Mouse (Mus musculus) heart, postnatal 0 days (tissue): ENCODE data around the gene Eif2d. TPM values are rescaled to one million over a fixed set of nuclear protein-coding genes. Genes with fewer than 3 reads are reported as not detected.
A peak's percentile ranks its signal among the peaks of the same experiment; 100 is the strongest.

Source experiments
- ATAC-seq: fragments of 200-750 bp; cut with Nextera tagmentation; 2 replicates; pipeline ENCODE4 v1.8.0; 2017; ENCODE audit warnings: low read depth, moderate number of reproducible peaks, moderate library complexity; ENCODE audit not compliant: insufficient read depth
- DNase-seq: peaks from one replicate; pipeline ENCODE4 v3.0.0-alpha.2; 2016; ENCODE audit warnings: low spot score
- H3K27ac ChIP-seq: fragments of 300-500 bp; sonication (generic); 2 replicates; pipeline ENCODE4 v1.5.1; 2014; ENCODE audit warnings: low read depth, mild to moderate bottlenecking
- H3K27me3 ChIP-seq: fragments of 300-500 bp; sonication (generic); 2 replicates; pipeline ENCODE4 v1.6.1; 2014; ENCODE audit warnings: low read length, mixed read lengths; ENCODE audit not compliant: control insufficient read depth, insufficient read depth
- H3K36me3 ChIP-seq: fragments of 300-500 bp; sonication (generic); replicated peaks from 2 replicates; pipeline ENCODE4 v1.6.1; 2014; ENCODE audit warnings: low read length, mixed read lengths; ENCODE audit not compliant: control insufficient read depth, insufficient read depth
- H3K4me1 ChIP-seq: fragments of 300-500 bp; sonication (generic); 2 replicates; pipeline ENCODE4 v1.6.1; 2014; ENCODE audit warnings: antibody characterized with exemption; ENCODE audit not compliant: control insufficient read depth, insufficient read depth
- H3K4me2 ChIP-seq: fragments of 300-500 bp; sonication (generic); 2 replicates; pipeline ENCODE4 v1.6.1; 2014; ENCODE audit warnings: low read depth, mild to moderate bottlenecking, low read length, moderate library complexity
- H3K4me3 ChIP-seq: fragments of 300-500 bp; sonication (generic); 2 replicates; pipeline ENCODE4 v1.5.1; 2014; ENCODE audit warnings: low read depth, low read length
- H3K9ac ChIP-seq: fragments of 300-500 bp; sonication (generic); replicated peaks from 2 replicates; pipeline ENCODE4 v1.6.1; 2014; ENCODE audit warnings: low read depth, low read length, mixed read lengths
- H3K9me3 ChIP-seq: fragments of 300-500 bp; sonication (generic); replicated peaks from 2 replicates; pipeline ENCODE4 v1.6.1; 2016; ENCODE audit warnings: low read length; ENCODE audit not compliant: control insufficient read depth
- CTCF ChIP-seq: IDR thresholded peaks from 2 replicates; pipeline ENCODE4 v1.5.1; 2016; ENCODE audit warnings: antibody characterized with exemption, control low read depth, low read depth
- EP300 ChIP-seq: IDR thresholded peaks from 2 replicates; pipeline ENCODE4 v1.6.1; 2016; ENCODE audit warnings: antibody characterized with exemption, low read depth
- WGBS: fragments of 180-500 bp; shearing (Covaris S2); extraction: QIAGEN DNeasy Blood & Tissue Kit; methylation state at CpG from one replicate; pipeline ENCODE4 v1.1.7; 2014; 5-methylcytosine and 5-hydroxymethylcytosine counted together
- polyA plus RNA-seq: library from polyadenylated mRNA; unstranded; fragments of >200 nt; fragmentation: Nextera tagmentation; extraction: Ambion mirVana; gene quantifications from 2 replicates; pipeline ENCODE4 v1.2.1, GENCODE M21; 2015
- total RNA-seq: library from RNA; depleted of rRNA; stranded (reverse); fragments of >200 nt; gene quantifications from 2 replicates; pipeline ENCODE4 v1.2.3, GENCODE M21; 2014; ENCODE audit warnings: low replicate concordance; rRNA removed

Eif2d gene
- total and polyA plus RNA-seq, 2 experiments from 2014 or later: 16.6 to 39.6 TPM

DNA sequence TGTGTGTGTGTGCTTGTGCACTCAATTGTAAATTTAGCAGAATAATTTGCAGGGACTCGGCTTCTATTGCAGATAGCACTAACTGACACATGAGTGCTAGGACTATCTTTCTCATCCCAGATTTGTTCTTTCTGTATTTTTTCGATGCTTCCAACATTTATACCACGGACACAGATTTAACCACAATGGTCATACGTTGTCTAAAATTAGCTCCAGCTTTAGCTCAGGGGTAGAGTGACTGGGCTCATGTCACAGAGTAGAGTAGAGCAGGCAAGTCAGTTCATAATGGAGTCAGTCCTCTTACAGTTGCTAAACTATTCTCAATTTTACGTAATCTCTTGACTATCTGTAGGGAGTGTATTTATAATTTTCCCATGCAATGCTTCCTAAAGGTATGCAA lies 75.7 kb downstream of the Eif2d start:
- Histone ChIP-seq H3K4me3 (no peak overlapping the region), H3K27ac (no peak overlapping the region), H3K9me3 (no peaks in the 10 kb centered on the region), H3K27me3 (no peaks in the 10 kb centered on the region), H3K4me1 (peaks cover 19% of the 10 kb centered on the region), H3K36me3 (no peaks in the 10 kb centered on the region), H3K4me2 (peak overlapping the region; percentile 24; the same call in 1 of the 2 replicates), H3K9ac (no peak overlapping the region)
- TF ChIP-seq CTCF (no peak), EP300 (no peak)
- ATAC-seq (peak; percentile 53; the same call in 1 of the 2 replicates), DNase-seq (no peak)
- WGBS: 36% methylated on average over 5 of the region's 5 CpGs

DNA sequence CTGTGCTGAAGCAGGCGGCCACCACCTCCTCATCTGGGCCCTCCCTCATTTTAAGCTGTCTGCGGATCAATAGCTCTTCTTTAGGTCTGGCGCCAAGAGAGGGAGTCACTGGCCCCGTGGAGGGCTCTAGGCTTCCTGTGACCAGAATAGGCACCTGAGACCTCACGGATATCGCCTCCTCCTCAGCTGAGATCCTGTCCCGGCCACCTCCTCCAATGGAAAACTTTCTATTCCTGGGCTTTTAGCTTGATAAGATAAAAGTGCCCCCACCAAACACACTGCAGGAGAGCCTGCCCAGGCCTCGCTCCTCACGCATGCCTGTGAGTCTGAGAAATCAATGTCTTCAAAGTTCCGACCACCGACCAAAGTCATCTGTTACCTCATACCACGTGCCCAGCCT lies 80.5 kb downstream of the Eif2d start:
- Histone ChIP-seq H3K36me3 (no peaks in the 10 kb centered on the region), H3K9ac (no peak overlapping the region), H3K4me1 (peaks cover 21% of the 10 kb centered on the region), H3K27me3 (no peaks in the 10 kb centered on the region), H3K27ac (no peak overlapping the region), H3K4me3 (no peak overlapping the region), H3K4me2 (peak overlapping the region; percentile 23; the same call in 1 of the 2 replicates), H3K9me3 (no peaks in the 10 kb centered on the region)
- DNase-seq: no peak
- no peak for ATAC-seq
- 14% methylated on average over 12 of the region's 12 CpGs for WGBS
- TF ChIP-seq EP300: no peak
- TF ChIP-seq CTCF: no peak

DNA sequence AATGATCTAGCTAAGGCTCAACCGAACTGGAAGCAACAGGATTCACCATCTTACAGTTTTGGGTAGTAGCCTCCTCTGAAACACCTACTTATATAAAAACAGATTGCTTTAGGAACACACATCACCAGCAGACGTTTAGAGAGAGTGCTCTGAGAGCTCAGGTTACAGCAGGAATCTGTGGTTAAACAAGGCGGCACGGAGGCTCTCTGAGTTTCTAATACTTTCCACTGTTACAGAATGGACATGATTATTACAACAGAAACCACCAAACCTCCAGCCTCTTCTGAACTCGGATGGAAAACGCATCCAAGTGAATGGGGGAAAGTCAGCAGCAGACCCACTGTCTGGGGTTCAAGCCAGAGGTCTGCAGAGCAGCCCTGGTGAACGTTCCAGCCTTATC lies 83.1 kb downstream of the Eif2d start:
- Histone ChIP-seq H3K27ac (no peak overlapping the region), H3K4me3 (no peak overlapping the region), H3K4me1 (peaks cover 28% of the 10 kb centered on the region), H3K9me3 (no peaks in the 10 kb centered on the region), H3K27me3 (no peaks in the 10 kb centered on the region), H3K36me3 (no peaks in the 10 kb centered on the region), H3K9ac (no peak overlapping the region), H3K4me2 (no peak overlapping the region)
- DNase-seq (no peak), ATAC-seq (no peak)
- no peak for TF ChIP-seq CTCF
- no peak for TF ChIP-seq EP300
- 49% methylated on average over 7 of the region's 7 CpGs for WGBS

Other genes with a start within 250 kb of the Eif2d start
- not detected in 2 replicates for gene Il20, start 241.7 kb upstream of the Eif2d start, total RNA-seq
- gene Il20, start 241.7 kb upstream of the Eif2d start, polyA plus RNA-seq: not detected in 2 replicates
- gene Il19, start 213.1 kb upstream of the Eif2d start, total RNA-seq: not detected in 2 replicates
- gene Il19, start 213.1 kb upstream of the Eif2d start, polyA plus RNA-seq: not detected in 2 replicates
- gene Il10, start 133.3 kb upstream of the Eif2d start, total RNA-seq: not detected in 2 replicates
- gene Il10, start 133.3 kb upstream of the Eif2d start, polyA plus RNA-seq: not detected in 2 replicates
- 302 and 348 TPM in 2 replicates for gene Mapkapk2, start 55.4 kb upstream of the Eif2d start, total RNA-seq
- 62.6 and 69.9 TPM in 2 replicates for gene Mapkapk2, start 55.4 kb upstream of the Eif2d start, polyA plus RNA-seq
- 1.3 and 1.4 TPM in 2 replicates for gene Dyrk3, start 14.8 kb upstream of the Eif2d start, total RNA-seq
- gene Dyrk3, start 14.8 kb upstream of the Eif2d start, polyA plus RNA-seq: 0.60 and 0.86 TPM in 2 replicates
- 3.3 and 23.4 TPM in 2 replicates for gene Rassf5, start 92.1 kb downstream of the Eif2d start, total RNA-seq
- gene Rassf5, start 92.1 kb downstream of the Eif2d start, polyA plus RNA-seq: 2.9 and 3.3 TPM in 2 replicates
- 2.6 and 6.2 TPM in 2 replicates for gene Ikbke, start 126.4 kb downstream of the Eif2d start, total RNA-seq
- gene Ikbke, start 126.4 kb downstream of the Eif2d start, polyA plus RNA-seq: 1.3 and 1.5 TPM in 2 replicates